Mouse (Mus musculus) hematopoietic stem cell, adult 5-6 weeks (primary cell): ENCODE results near the gene Supt5. TPM values are rescaled to one million over a fixed set of nuclear protein-coding genes. Genes with fewer than 3 reads are reported as not detected.

ENCODE experiments used
- ATAC-seq, 2 experiments: fragments of 125-278 bp in 1 of 2; replicated peaks in 1 of 2; 2 replicates each; pipeline ENCODE4 v1.8.0; 2016 to 2017; ENCODE audit warnings: inconsistent platforms in 2 of 2, mild to moderate bottlenecking in 2 of 2, moderate number of reproducible peaks in 2 of 2, low read depth in 1 of 2, moderate TSS enrichment in 1 of 2; ENCODE audit not compliant: low FRiP score in 2 of 2, poor library complexity in 2 of 2, severe bottlenecking in 2 of 2, insufficient read depth in 1 of 2, low TSS enrichment in 1 of 2
- total RNA-seq: library from RNA; stranded (forward); fragments of 172-1452, 232-1000 nt; gene quantifications from 2 replicates; pipeline ENCODE4 v1.2.3, GENCODE M21; 2017

Supt5 gene
- total RNA-seq, 1 experiment from 2014 or later, result 71.9 TPM

GRCm38 (mm10) chr7:28328260-28328659 lies 10.3 kb downstream of the Supt5 start:
- no peak for ATAC-seq

GRCm38 (mm10) chr7:28326457-28326856 lies 12.1 kb downstream of the Supt5 start:
- ATAC-seq, result no peak

DNA sequence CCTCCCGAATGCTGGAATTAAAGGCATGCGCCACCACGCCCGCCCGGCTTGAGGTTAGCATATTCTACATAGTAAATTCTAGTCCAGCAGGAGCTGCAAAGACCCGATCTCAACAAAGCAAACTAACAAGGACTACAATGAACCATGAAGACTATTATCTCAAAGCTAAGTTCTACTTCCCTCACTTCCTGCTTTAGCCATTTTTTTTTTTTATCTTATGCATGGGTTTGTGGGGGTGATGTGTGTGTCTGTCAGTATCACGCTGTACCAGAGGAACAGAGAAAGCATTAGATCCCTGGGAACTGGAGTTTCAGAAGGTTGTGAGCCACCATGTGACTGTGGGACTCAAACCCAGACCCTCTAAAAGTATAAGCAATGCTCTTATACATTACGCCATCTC lies 13.3 kb downstream of the Supt5 start:
- ATAC-seq, result no peak

- peak; percentile 85 to 91 for ATAC-seq
Measured at GRCm38 (mm10) chr7:28321974-28322720, 16.4 kb downstream of the Supt5 start.

DNA sequence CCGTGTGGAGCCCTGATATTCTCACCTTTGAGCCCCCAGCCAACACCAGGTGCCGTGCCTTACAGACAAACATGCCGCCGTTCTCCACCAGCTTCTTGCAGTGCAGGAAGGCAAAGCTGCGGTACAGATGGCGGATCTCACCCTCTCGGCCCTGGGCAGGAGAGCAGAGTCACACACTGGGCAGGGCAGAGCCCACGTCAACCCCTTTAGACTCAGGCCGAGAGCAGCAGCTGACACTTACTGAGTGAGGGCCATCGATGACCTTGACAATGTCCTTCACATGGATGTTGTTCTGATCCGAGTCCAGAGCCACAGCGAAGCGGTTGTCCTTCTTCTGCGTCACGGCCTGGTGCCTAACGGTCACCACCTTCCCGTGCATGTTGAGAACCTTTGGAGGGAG lies 19.8 kb downstream of the Supt5 start:
- no peak for ATAC-seq

DNA sequence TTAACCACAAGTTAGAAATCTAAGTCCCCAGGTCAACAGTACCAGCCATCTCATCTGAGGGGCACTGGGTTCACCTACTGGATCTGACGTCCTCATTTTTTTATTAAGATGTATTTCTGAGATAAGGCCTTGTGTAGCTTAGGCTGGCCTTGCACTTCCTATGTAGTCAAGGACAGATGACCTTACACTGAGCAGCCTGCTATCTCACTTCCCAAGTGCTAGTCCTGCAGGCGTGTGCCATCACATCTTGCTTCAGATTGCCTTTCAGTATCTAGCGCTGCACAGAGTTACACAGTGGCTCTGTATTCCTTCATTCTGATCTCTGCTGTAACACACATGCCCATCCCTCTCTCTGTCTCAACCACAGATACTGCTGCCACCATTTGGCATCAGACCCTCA lies 20.5 kb downstream of the Supt5 start:
- ATAC-seq, result no peak

- ATAC-seq, result peak; percentile 97 to 99
Measured at GRCm38 (mm10) chr7:28311926-28312543, 26.5 kb downstream of the Supt5 start, which contains the start of gene Timm50. TSS of gene Timm50 (minus strand) at chr7:28312072.

DNA sequence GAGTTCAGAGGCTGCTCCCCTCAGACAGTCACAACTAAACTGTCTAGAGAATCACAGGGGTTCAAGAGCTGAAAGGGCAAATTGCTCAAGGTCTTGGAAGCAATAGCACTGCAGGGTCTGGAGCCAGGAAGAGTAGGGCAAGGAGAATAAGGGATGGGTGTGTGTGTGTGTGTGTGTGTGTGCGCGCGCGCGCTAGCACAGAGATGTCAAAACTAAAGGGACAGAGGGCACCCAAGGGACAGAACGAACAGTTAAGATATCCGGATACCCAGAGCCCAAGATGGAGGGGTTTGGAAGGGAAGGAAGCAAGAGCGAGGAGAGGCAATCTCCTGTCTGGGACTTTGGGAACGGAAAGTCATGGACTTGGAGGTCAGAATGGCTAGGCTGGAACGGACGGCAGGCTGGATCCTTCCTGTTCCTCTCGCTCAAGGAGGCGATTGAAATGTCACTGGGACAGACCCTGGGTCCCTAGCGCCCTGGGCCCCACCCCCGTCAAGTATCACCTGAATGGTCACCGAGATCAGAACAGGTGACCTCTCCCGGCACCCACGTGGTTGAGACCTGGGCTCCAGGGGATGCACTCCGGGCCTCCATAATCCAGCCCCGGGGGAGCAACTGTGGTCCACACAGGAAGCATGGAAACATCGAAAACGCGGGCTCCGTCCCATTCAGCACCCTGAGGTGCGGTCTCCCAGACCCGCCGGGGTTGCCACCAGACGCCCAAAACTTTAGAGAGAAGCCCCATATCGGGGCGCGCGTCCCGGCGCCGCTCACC lies 27.2 kb downstream of the Supt5 start:
- ATAC-seq, result peak in 1 of 2 experiments; percentile 14; a peak in 2 of 4 replicates

DNA sequence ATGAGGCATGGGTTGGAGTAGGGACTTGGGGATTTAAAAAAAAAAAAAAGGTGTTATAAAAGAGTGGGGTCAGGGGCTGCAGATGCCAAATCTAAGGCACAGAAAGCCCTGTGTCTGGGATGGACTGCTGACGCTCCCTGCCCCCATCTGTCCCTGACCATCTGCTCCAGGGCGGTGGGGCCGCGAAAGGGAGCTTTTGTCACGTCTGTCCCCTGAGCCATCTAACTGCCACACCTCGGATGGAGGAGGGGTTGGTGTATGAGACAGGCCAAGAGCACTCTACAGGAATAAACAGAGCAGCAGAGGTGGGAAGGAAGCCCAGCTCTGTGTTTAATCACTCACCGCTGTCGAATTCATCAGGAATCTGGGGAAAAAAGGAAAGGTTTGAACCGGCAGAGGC lies 28.8 kb downstream of the Supt5 start:
- ATAC-seq, result no peak

DNA sequence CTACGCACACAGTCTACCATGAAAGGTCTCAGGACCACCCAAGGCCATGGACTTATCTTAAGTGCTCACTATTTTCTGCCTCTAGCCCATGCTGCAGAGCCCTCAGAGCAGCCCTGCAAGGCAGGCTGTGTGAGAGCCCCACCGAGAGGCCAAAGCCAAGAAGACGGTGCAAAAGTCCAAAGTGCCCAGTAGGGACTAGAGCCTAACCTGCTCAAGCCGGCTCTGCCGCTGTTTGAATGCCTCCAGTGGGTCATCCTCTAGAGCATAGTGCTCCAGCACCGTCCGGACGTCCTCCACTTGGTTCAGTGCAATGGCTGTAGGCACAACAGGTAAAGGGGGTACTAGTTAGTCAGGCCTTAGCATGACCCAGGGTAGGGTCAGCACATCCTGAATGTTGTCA lies 32.3 kb downstream of the Supt5 start:
- ATAC-seq, result no peak

DNA sequence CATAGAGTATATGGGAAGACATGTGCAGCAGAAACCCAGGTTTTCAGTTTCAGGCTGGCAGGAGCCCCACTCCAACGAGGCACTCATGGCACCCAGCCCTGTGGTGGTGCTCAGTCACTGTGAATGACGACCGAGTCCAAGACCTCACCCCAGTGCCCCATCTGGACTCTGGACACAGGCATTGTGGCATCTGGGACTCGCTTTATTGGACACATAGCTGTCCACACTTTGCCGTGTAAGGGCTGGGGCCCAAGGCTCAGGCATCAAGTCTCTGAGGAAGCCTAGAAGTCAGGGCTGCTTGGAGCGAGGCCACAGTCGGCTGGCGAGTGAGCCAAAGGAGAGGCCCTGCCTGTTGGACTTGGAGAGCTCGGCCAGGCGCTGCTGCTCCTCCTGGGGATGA lies 32.9 kb downstream of the Supt5 start:
- no peak for ATAC-seq

- peak; percentile 23 to 59; a peak in 2 of 4 replicates for ATAC-seq
Measured at GRCm38 (mm10) chr7:28301616-28302433, 36.7 kb downstream of the Supt5 start, which contains the start of gene Dll3. TSS of gene Dll3 (minus strand) at chr7:28302238.

DNA sequence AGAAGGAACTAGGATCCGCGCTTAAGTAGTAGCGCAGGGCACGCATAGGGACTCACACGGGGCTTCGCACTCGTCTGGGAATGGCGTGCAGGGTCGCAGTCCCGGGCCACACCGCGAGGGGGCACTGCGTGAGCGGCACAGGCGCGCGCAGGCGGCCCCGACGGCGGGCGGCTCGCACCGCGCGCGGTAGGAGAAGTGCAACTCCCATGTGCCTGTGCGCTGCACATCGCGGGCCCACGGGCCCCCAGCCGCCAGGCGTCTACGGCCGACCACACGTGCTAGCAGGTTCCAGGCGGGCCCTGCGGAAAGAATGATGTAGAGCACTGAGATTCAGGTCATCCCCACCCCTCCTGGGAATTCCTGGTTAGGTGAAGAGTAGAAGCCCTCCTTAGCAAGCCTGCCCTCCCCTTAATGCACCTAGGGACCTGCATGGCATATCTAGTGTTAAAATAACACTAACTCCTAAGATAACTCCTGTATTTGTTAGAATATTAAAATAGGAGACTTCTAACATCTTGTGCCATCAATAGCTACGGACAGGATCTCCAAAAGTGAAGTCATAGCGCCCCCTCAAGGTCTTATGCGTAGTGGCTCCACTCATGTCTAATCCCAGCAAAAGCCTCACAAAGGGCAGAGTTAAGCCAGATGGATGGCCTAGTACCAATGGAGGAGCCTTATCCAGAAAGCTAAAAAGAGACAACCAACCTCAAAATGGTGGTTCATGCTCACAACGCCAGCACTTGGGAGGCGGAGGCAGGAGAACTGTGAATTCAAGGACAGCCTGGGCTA lies 39.5 kb downstream of the Supt5 start:
- ATAC-seq, result peak; percentile 37 to 43; a peak in 1 of 4 replicates

DNA sequence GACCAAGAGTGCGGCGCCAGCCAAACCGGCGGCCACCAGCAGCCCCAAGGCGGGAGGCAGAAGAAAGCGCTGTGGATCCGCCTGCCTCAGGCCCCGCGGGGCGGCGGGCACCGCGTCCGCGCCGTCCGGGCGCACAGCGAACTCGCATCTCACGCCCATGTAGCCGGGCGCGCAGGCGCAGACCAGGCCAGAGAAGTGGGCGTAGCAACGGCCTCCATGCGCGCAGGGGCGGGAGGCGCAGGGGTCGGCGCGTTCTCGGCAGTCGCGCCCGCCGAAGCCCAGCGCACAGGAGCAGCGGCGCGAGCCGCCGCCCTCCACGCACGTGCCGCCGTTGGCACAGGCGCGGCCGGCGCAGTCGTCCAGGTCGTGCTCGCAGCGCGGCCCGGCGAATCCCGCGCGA lies 44.1 kb downstream of the Supt5 start:
- ATAC-seq, result no peak

DNA sequence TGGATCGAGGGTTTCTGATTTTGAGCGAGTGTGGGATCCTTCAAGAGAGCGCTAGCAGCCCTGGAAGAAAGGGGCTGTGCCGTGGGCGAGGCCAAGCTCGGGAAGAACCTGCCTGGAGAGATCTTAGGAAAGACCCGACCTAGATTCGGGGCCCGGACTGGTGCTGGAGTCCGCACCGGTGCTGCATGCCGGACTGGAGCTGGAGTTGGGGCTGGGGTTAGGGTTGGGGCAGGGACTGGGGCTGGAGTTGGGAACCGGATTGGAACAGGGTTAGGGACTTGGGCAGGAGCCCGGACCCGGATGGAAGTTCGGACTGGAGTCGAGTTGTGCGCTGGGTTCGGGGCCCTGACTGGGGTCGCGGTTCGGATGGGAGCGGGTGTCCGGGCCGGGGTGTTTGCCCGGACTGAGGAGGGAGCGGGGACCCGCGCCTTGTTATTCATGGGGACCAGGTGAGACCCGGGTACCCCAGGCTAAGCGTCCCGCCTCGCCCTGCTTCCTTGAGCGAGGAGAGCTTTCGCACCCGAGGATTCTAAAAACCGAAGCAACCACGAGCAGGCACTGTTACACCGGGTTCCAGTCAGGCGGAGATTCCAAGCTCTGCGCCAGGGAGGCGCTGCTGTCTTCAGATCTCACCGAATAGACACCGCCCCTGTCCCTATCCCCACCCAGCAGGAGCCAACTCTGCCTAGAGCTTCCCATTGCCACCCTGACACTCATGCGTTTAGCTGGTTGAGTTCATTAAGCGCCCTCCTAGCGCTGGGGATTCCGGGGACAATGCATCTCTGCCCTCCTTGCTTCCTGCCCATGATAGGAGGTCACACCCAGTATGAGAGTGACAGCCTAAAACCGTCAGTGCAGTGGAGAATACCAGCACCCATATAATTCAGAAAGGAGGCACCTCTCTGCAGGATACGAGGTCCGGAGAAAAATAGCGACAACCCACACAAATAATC lies 47.6 kb downstream of the Supt5 start, which contains the start of gene Selenov:
Gene Selenov (minus strand): TSS at position 549 of the 953 bp plus-strand sequence.
- ATAC-seq, result no peak

- ATAC-seq, result no peak
Measured at GRCm38 (mm10) chr7:28290165-28290564, 48.4 kb downstream of the Supt5 start.
